Mouse (Mus musculus): ENCODE data around the gene St5. TPM values are rescaled to one million over a fixed set of nuclear protein-coding genes. Genes with fewer than 3 reads are reported as not detected.

St5 gene
- polyA plus RNA-seq, 1 experiment from 2014 or later, result 38.7 TPM

- Histone ChIP-seq H3K4me1 (replicated peaks; ENCODE audit: control insufficient read depth, insufficient read depth, low read length) (peaks cover 36% of the 10 kb centered on the region), H3K4me3 (ENCODE audit: low read depth, low read length) (no peak overlapping the region), H3K9ac (ENCODE audit: low read depth, low read length) (no peak overlapping the region), H3K27me3 (replicated peaks; ENCODE audit: control insufficient read depth, insufficient read depth, low read length) (no peaks in the 10 kb centered on the region), H3K36me3 (ENCODE audit: control insufficient read depth, insufficient read depth, low read length) (no peaks in the 10 kb centered on the region), H3K4me2 (no peak overlapping the region), H3K9me3 (ENCODE audit: control insufficient read depth, low read length) (no peaks in the 10 kb centered on the region), H3K27ac (ENCODE audit: low read depth, low read length) (no peak overlapping the region)
- ATAC-seq (replicated peaks; ENCODE audit: low FRiP score), result no peak
- DNase-seq (ENCODE audit: low spot score), result no peak
- 74% methylated on average over 3 of the region's 3 CpGs for WGBS
These were observed 90.4 kb downstream of the St5 start for GRCm38 (mm10) chr7:109613051-109613450.

GRCm38 (mm10) chr7:109612531-109612930 lies 90.9 kb downstream of the St5 start:
- Histone ChIP-seq H3K27ac (ENCODE audit: low read depth, low read length) (no peak overlapping the region), H3K4me3 (ENCODE audit: low read depth, low read length) (no peak overlapping the region), H3K9me3 (ENCODE audit: control insufficient read depth, low read length) (no peaks in the 10 kb centered on the region), H3K27me3 (replicated peaks; ENCODE audit: control insufficient read depth, insufficient read depth, low read length) (no peaks in the 10 kb centered on the region), H3K36me3 (ENCODE audit: control insufficient read depth, insufficient read depth, low read length) (no peaks in the 10 kb centered on the region), H3K4me1 (replicated peaks; ENCODE audit: control insufficient read depth, insufficient read depth, low read length) (peaks cover 36% of the 10 kb centered on the region), H3K4me2 (no peak overlapping the region), H3K9ac (ENCODE audit: low read depth, low read length) (no peak overlapping the region)
- DNase-seq (ENCODE audit: low spot score) (no peak), ATAC-seq (replicated peaks; ENCODE audit: low FRiP score) (no peak)
- WGBS, result 71% methylated on average over 2 of the region's 2 CpGs

GRCm38 (mm10) chr7:109610348-109610747 lies 93.1 kb downstream of the St5 start:
- whole genome bisulfite sequencing, result 89% methylated on average over 2 of the region's 2 CpGs
- peaks cover 15% of the 10 kb centered on the region for H3K4me1 ChIP-seq (replicated peaks; ENCODE audit: control insufficient read depth, insufficient read depth, low read length)
- H3K27ac ChIP-seq (ENCODE audit: low read depth, low read length), result no peak overlapping the region
- H3K9ac ChIP-seq (ENCODE audit: low read depth, low read length), result no peak overlapping the region
- DNase-seq (ENCODE audit: low spot score), result no peak
- H3K9me3 ChIP-seq (ENCODE audit: control insufficient read depth, low read length), result no peaks in the 10 kb centered on the region
- H3K27me3 ChIP-seq (replicated peaks; ENCODE audit: control insufficient read depth, insufficient read depth, low read length), result no peaks in the 10 kb centered on the region
- H3K4me3 ChIP-seq (ENCODE audit: low read depth, low read length), result no peak overlapping the region
- no peaks in the 10 kb centered on the region for H3K36me3 ChIP-seq (ENCODE audit: control insufficient read depth, insufficient read depth, low read length)
- H3K4me2 ChIP-seq, result no peak overlapping the region
- no peak for ATAC-seq (replicated peaks; ENCODE audit: low FRiP score)

- no peak for DNase-seq (ENCODE audit: low spot score)
- H3K27ac ChIP-seq (ENCODE audit: low read depth, low read length), result no peak overlapping the region
- 65% methylated on average over 6 of the region's 6 CpGs for WGBS
These were observed 93.7 kb downstream of the St5 start for GRCm38 (mm10) chr7:109609565-109610345.

GRCm38 (mm10) chr7:109608831-109609230 lies 94.6 kb downstream of the St5 start:
- Histone ChIP-seq H3K36me3 (ENCODE audit: control insufficient read depth, insufficient read depth, low read length) (no peaks in the 10 kb centered on the region), H3K4me1 (replicated peaks; ENCODE audit: control insufficient read depth, insufficient read depth, low read length) (peaks cover 12% of the 10 kb centered on the region), H3K27me3 (replicated peaks; ENCODE audit: control insufficient read depth, insufficient read depth, low read length) (no peaks in the 10 kb centered on the region), H3K9ac (ENCODE audit: low read depth, low read length) (no peak overlapping the region), H3K4me3 (ENCODE audit: low read depth, low read length) (no peak overlapping the region), H3K9me3 (ENCODE audit: control insufficient read depth, low read length) (no peaks in the 10 kb centered on the region), H3K4me2 (no peak overlapping the region), H3K27ac (ENCODE audit: low read depth, low read length) (no peak overlapping the region)
- ATAC-seq (replicated peaks; ENCODE audit: low FRiP score), result no peak
- no peak for DNase-seq (ENCODE audit: low spot score)
- WGBS, result 91% methylated on average over 6 of the region's 6 CpGs

More at GRCm38 (mm10) chr7:109609565-109610345, 93.7 kb downstream of the St5 start:
- H3K4me2 ChIP-seq, result no peak overlapping the region
- no peaks in the 10 kb centered on the region for H3K27me3 ChIP-seq (replicated peaks; ENCODE audit: control insufficient read depth, insufficient read depth, low read length)
- H3K36me3 ChIP-seq (ENCODE audit: control insufficient read depth, insufficient read depth, low read length), result no peaks in the 10 kb centered on the region
- peaks cover 15% of the 10 kb centered on the region for H3K4me1 ChIP-seq (replicated peaks; ENCODE audit: control insufficient read depth, insufficient read depth, low read length)
- no peak overlapping the region for H3K4me3 ChIP-seq (ENCODE audit: low read depth, low read length)
- no peak overlapping the region for H3K9ac ChIP-seq (ENCODE audit: low read depth, low read length)
- no peaks in the 10 kb centered on the region for H3K9me3 ChIP-seq (ENCODE audit: control insufficient read depth, low read length)
- no peak for ATAC-seq (replicated peaks; ENCODE audit: low FRiP score)

GRCm38 (mm10) chr7:109606994-109607610 lies 96.3 kb downstream of the St5 start:
- Histone ChIP-seq H3K9ac (ENCODE audit: low read depth, low read length) (no peak overlapping the region), H3K4me2 (no peak overlapping the region), H3K9me3 (ENCODE audit: control insufficient read depth, low read length) (no peaks in the 10 kb centered on the region), H3K36me3 (ENCODE audit: control insufficient read depth, insufficient read depth, low read length) (no peaks in the 10 kb centered on the region), H3K4me3 (ENCODE audit: low read depth, low read length) (no peak overlapping the region), H3K4me1 (replicated peaks; ENCODE audit: control insufficient read depth, insufficient read depth, low read length) (peaks cover 22% of the 10 kb centered on the region), H3K27me3 (replicated peaks; ENCODE audit: control insufficient read depth, insufficient read depth, low read length) (no peaks in the 10 kb centered on the region), H3K27ac (ENCODE audit: low read depth, low read length) (no peak overlapping the region)
- DNase-seq (ENCODE audit: low spot score), result no peak
- WGBS, result 81% methylated on average over 7 of the region's 7 CpGs
- ATAC-seq (replicated peaks; ENCODE audit: low FRiP score), result no peak

- no peak for DNase-seq (ENCODE audit: low spot score)
- peak overlapping the region; percentile 17; the same call in 1 of the 2 replicates for H3K4me3 ChIP-seq (ENCODE audit: low read depth, low read length)
- peak overlapping the region; percentile 79 for H3K27ac ChIP-seq (ENCODE audit: low read depth, low read length)
- no peaks in the 10 kb centered on the region for H3K27me3 ChIP-seq (replicated peaks; ENCODE audit: control insufficient read depth, insufficient read depth, low read length)
- no peaks in the 10 kb centered on the region for H3K9me3 ChIP-seq (ENCODE audit: control insufficient read depth, low read length)
- 48% methylated on average over 5 of the region's 5 CpGs for WGBS
- H3K4me2 ChIP-seq, result peak overlapping the region; percentile 51
- H3K9ac ChIP-seq (ENCODE audit: low read depth, low read length), result peak overlapping the region; percentile 50; the same call in 1 of the 2 replicates
- H3K4me1 ChIP-seq (replicated peaks; ENCODE audit: control insufficient read depth, insufficient read depth, low read length), result peaks cover 35% of the 10 kb centered on the region
- ATAC-seq (replicated peaks; ENCODE audit: low FRiP score), result peak; percentile 87
- no peaks in the 10 kb centered on the region for H3K36me3 ChIP-seq (ENCODE audit: control insufficient read depth, insufficient read depth, low read length)
These were observed 100.8 kb downstream of the St5 start for GRCm38 (mm10) chr7:109602562-109602961.

- Histone ChIP-seq H3K36me3 (ENCODE audit: control insufficient read depth, insufficient read depth, low read length) (no peaks in the 10 kb centered on the region), H3K9me3 (ENCODE audit: control insufficient read depth, low read length) (no peaks in the 10 kb centered on the region), H3K27me3 (replicated peaks; ENCODE audit: control insufficient read depth, insufficient read depth, low read length) (no peaks in the 10 kb centered on the region), H3K4me3 (ENCODE audit: low read depth, low read length) (peak overlapping the region; percentile 17; the same call in 1 of the 2 replicates), H3K9ac (ENCODE audit: low read depth, low read length) (peak overlapping the region; percentile 50; the same call in 1 of the 2 replicates), H3K4me2 (peak overlapping the region; percentile 51), H3K4me1 (replicated peaks; ENCODE audit: control insufficient read depth, insufficient read depth, low read length) (peaks cover 35% of the 10 kb centered on the region), H3K27ac (ENCODE audit: low read depth, low read length) (peak overlapping the region; percentile 79; the same call in 1 of the 2 replicates)
- ATAC-seq (replicated peaks; ENCODE audit: low FRiP score) (no peak), DNase-seq (ENCODE audit: low spot score) (no peak)
These were observed 101.4 kb downstream of the St5 start for GRCm38 (mm10) chr7:109602022-109602421.

Data from liver, embryonic 11.5 days (tissue).